Mouse (Mus musculus) heart, embryonic 10.5 days (tissue): ENCODE data around the gene Odf2l. TPM values are rescaled to one million over a fixed set of nuclear protein-coding genes. Genes with fewer than 3 reads are reported as not detected.

Experiments
- DNase-seq: peaks from one replicate; pipeline ENCODE4 v3.0.0-alpha.2; 2017; ENCODE audit warnings: low spot score
- H3K27ac ChIP-seq: fragments of 300-500 bp; sonication (generic); 2 replicates; pipeline ENCODE4 v1.5.1; 2016; ENCODE audit warnings: mild to moderate bottlenecking
- H3K27me3 ChIP-seq: fragments of 300-500 bp; sonication (generic); 2 replicates; pipeline ENCODE4 v1.6.1; 2016; ENCODE audit warnings: mild to moderate bottlenecking; ENCODE audit not compliant: poor library complexity, insufficient read depth, severe bottlenecking
- H3K36me3 ChIP-seq: fragments of 300-500 bp; sonication (generic); 2 replicates; pipeline ENCODE4 v1.6.1; 2016; ENCODE audit warnings: mild to moderate bottlenecking, moderate library complexity
- H3K4me1 ChIP-seq: fragments of 300-500 bp; sonication (generic); 2 replicates; pipeline ENCODE4 v1.6.1; 2016; ENCODE audit warnings: mild to moderate bottlenecking
- H3K4me3 ChIP-seq: fragments of 300-500 bp; sonication (generic); 2 replicates; pipeline ENCODE4 v1.5.1; 2016; ENCODE audit warnings: mild to moderate bottlenecking, moderate library complexity
- H3K9me3 ChIP-seq: fragments of 300-500 bp; sonication (generic); 2 replicates; pipeline ENCODE4 v1.6.1; 2016; ENCODE audit warnings: mild to moderate bottlenecking, moderate library complexity
- WGBS: fragments of 180-500 bp; shearing (Covaris S2); methylation state at CpG from one replicate; pipeline ENCODE4 v1.1.7; 2016; 5-methylcytosine and 5-hydroxymethylcytosine counted together
- polyA plus RNA-seq: library from polyadenylated mRNA; unstranded; fragments of >200 nt; fragmentation: Nextera tagmentation; extraction: Ambion mirVana; gene quantifications from 2 replicates; pipeline ENCODE4 v1.2.1, GENCODE M21; 2016

The Odf2l gene
- polyA plus RNA-seq: 14.1 and 14.7 TPM in 2 replicates

DNA sequence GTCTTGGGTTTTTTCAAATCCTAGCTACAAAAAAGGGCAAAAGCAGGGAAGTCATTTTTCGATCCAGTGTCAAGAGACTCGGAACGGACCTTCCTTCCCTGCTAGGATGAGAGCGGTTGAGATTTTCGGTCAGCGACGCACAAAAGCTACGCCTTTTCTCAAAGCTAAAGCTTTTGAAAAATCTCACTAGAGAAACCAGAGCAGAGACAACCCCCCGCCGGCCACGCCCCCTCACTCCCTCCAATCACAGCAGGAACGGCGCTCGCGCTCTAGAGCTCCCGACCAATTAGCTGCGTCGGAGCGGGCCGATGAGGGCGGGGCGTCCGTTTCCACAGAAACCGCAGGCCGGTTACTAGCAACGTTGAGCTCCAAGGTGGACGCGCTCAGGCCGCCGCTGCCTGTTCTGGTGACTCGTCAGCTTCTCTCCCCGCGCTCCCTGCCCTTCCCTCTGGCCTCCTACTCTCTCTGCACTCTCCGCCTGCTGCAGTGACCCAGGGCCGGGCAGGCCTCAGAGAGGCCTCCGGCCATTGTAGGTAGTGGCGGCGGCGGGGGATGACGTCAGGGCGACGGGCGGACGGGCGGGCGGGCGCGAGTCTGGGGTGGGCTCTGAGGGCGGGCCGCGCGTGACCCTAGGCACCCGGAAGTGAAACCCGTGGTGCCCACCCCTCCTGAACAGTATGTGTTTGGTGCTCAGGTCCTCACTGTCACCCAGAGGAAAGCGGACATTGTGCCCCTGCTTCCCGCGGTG, at the start of gene Odf2l:
Gene Odf2l (plus strand): TSS at position 335 of the 748 bp plus-strand sequence.
- no peaks in the 10 kb centered on the region for H3K36me3 ChIP-seq
- H3K27me3 ChIP-seq: no peaks in the 10 kb centered on the region
- H3K27ac ChIP-seq: peak within 1 kb of the TSS; percentile 99
- under 1% methylated on average over 56 of the region's 57 CpGs for WGBS
- peaks cover 14% of the 10 kb centered on the region for H3K4me1 ChIP-seq
- no peaks in the 10 kb centered on the region for H3K9me3 ChIP-seq
- H3K4me3 ChIP-seq: peak within 1 kb of the TSS; percentile 89
- DNase-seq: peak; percentile 98

DNA sequence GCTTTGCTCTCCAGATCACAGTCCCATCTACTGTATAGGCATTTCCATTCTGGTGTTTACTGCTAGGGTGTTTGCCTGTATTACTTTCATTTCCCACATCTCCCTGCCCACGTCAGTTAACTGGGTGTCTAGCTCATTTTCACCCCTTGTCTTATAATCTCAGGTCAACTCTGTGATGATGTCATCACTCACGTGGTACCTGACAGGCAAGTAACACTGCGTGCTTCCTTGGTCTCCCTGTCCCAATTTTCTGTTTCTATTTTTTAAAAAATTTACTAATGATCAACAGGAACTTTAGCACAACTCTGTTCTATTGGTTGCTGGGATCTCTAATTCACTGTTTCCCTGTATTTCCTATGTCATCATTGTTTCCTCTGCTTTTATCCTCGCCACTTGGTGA, 49.4 kb upstream of the Odf2l start:
- peaks cover 5% of the 10 kb centered on the region; the same call in 1 of the 2 replicates for H3K4me1 ChIP-seq
- no peaks in the 10 kb centered on the region for H3K9me3 ChIP-seq
- no peak for DNase-seq
- H3K27me3 ChIP-seq: no peaks in the 10 kb centered on the region
- H3K36me3 ChIP-seq: no peaks in the 10 kb centered on the region
- H3K4me3 ChIP-seq: no peak overlapping the region
- no peak overlapping the region for H3K27ac ChIP-seq
- 79% methylated on average over 4 of the region's 4 CpGs for WGBS

DNA sequence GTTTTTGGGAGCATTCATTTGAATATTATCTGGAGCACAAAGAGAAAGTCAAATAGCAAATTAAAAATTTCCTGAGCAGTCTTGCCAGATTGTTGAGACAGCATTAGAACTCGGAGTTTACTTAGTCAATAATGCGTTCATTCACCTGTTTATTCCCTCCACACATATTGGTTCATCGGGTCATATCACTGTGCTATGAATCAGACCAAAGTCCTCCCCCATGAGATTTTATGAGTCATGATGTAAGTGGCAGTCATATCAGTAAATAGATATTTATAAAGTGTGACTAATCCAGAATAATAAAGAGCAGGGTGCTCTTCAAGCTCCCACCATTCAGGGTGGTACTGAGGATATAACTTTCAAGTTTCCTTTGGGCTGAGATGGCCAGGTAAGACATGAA, 46.0 kb upstream of the Odf2l start:
- Histone ChIP-seq H3K4me3 (no peak overlapping the region), H3K27ac (no peak overlapping the region), H3K36me3 (no peaks in the 10 kb centered on the region), H3K9me3 (no peaks in the 10 kb centered on the region), H3K4me1 (peaks cover 6% of the 10 kb centered on the region; the same call in 1 of the 2 replicates), H3K27me3 (no peaks in the 10 kb centered on the region)
- WGBS: 85% methylated on average over 3 of the region's 3 CpGs
- no peak for DNase-seq

DNA sequence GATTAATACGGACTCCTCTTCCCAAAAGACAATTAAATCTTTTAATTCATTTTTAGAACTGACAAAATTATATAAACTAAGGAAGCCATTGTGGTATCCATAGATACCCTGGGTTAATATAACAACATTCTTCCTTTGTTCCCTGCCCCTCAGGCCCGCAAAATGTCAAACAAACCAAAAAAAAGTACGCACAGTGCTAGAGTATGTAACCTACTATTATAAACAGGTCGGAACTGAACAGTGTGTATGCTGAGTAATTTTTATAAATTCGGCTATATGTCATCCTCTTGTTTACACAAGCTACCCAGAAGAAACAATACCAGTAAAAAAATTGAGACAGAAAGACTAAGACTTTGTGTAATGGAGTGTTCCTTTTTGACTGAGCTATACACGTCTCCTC, 40.0 kb upstream of the Odf2l start:
- DNase-seq: no peak
- WGBS: 82% methylated on average over 6 of the region's 6 CpGs
- H3K27me3 ChIP-seq: no peaks in the 10 kb centered on the region
- H3K4me3 ChIP-seq: no peak overlapping the region
- H3K9me3 ChIP-seq: no peaks in the 10 kb centered on the region
- no peak overlapping the region for H3K27ac ChIP-seq
- H3K36me3 ChIP-seq: no peaks in the 10 kb centered on the region
- peaks cover 5% of the 10 kb centered on the region; the same call in 1 of the 2 replicates for H3K4me1 ChIP-seq

DNA sequence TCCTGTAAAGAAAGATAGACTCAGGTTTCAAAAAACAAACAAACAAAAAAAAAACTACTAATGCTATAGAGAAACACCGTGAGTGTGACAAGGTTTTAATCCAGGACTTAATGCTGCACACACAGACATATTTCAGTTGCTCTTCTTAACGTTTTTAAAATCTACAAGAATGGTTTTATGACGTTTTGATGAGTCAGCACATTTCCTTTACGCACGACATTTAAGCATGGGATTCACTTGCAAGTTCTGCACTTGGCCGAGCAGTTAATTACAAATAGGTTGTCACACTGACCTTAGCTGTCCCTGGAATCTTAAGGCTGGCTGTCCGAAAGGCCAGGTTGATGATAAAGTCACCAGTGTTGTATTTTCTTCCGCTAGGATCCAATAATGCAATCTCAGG, 37.5 kb upstream of the Odf2l start:
- WGBS: 79% methylated on average over 8 of the region's 8 CpGs
- H3K4me3 ChIP-seq: no peak overlapping the region
- H3K27ac ChIP-seq: no peak overlapping the region
- no peaks in the 10 kb centered on the region for H3K4me1 ChIP-seq
- no peak for DNase-seq
- H3K9me3 ChIP-seq: no peaks in the 10 kb centered on the region
- H3K27me3 ChIP-seq: no peaks in the 10 kb centered on the region
- H3K36me3 ChIP-seq: no peaks in the 10 kb centered on the region

DNA sequence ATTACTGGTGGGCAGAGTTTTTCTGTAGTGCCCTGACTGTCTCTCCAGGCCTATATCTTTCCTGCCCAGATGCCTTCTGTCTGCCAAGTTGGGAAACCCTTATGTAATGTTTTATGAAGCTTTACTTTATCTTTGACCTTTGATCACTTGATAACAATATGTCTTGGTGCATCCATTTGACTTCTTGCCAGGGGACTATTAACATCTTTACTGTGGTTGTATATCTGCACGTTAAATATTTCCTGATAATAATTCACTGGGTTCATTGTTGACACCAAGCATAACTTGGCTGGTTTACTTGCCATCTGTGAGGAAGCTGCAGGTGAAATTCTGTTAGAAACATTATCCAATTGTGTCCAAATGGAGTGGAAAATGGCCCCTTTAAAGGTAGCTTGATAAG, 35.3 kb upstream of the Odf2l start:
- Histone ChIP-seq H3K4me3 (no peak overlapping the region), H3K36me3 (no peaks in the 10 kb centered on the region), H3K4me1 (no peaks in the 10 kb centered on the region), H3K27ac (no peak overlapping the region), H3K27me3 (no peaks in the 10 kb centered on the region), H3K9me3 (no peaks in the 10 kb centered on the region)
- 77% methylated on average over 1 of the region's 1 CpGs for WGBS
- no peak for DNase-seq

DNA sequence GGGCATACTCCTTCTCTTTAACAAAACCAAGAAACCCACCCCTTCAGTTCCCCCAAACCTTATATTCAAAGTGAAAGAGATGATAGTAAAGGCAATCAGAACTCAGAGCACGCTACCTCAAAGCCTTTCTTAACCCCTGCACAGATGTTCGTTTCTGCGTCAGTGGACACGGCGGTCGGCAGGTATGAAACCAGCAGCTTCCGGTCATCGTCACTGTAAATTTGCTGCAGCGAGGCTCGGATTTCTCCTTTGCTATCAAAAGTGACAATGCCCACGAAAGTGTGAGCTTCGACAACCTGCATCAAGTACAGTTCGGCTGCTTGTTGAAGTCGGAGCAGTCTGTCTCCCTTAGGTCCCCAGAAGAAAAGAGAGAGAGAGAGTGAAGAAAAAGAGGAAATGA, 32.2 kb upstream of the Odf2l start:
- H3K36me3 ChIP-seq: no peaks in the 10 kb centered on the region
- WGBS: 91% methylated on average over 14 of the region's 14 CpGs
- no peaks in the 10 kb centered on the region for H3K4me1 ChIP-seq
- DNase-seq: no peak
- H3K9me3 ChIP-seq: no peaks in the 10 kb centered on the region
- no peaks in the 10 kb centered on the region for H3K27me3 ChIP-seq
- H3K27ac ChIP-seq: no peak overlapping the region
- no peak overlapping the region for H3K4me3 ChIP-seq

DNA sequence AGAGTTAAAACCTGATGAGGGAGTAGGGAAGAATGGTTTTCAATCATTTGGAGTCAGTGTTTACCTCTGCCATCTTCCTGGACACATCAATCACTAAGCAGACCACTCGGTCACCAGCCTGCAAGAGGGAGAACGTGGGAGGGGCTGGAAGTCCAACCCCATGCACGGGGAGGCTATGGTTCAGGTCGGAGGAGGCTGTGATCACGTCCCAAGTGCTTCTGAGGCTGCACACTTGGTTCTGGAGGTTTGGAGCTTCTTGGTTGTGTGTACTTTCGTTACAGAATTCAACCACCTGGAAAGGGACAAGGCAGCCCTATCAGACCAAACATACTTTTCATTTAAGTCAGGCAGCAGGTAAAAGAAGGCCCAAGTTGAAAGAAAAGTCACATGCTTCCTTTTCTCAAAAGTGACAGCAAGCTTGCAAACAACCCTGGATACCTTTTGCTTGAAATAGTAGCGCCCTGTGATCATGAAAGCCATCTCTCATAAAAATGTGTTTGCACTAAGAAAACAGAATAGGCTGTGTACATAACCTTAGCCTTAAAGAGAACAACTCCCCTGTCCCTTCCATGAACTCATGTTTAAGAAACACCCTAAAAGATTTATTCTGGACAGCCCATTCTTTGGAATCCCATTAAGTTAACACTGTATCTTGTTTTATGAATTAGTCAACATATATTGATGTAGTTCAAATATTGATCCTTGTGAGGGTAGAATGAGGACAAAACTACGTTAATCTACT, 30.4 kb upstream of the Odf2l start:
- DNase-seq: no peak

DNA sequence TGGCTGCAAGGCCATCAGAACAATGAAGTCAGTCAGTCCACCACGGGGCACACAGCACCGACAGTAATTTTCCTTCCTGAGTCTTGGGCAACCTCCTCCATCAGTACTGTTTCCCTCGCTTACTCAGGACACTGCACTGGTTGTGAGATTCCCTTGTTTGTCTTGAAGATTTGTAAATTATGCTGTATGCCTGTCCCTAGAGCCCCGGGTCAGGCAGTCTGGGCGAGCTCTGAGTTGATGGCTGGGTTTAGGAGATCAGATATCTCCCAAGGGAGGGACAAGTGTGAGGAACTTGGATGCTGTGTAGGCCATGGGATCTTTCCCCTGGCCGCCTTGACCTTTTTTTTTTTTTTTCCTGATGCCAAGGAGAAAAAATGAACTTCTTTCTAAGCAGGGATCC, 19.1 kb upstream of the Odf2l start, which contains the start of gene Clca2:
Gene Clca2 (minus strand): TSS at position 153 of the 400 bp plus-strand sequence.
- no peaks in the 10 kb centered on the region for H3K36me3 ChIP-seq
- peaks cover 8% of the 10 kb centered on the region for H3K4me1 ChIP-seq
- WGBS: 70% methylated on average over 6 of the region's 6 CpGs
- no peaks in the 10 kb centered on the region for H3K9me3 ChIP-seq
- H3K27ac ChIP-seq: no peak within 1 kb of the TSS
- no peaks in the 10 kb centered on the region for H3K27me3 ChIP-seq
- no peak within 1 kb of the TSS for H3K4me3 ChIP-seq
- no peak for DNase-seq

More for the DNA sequence above, 30.4 kb upstream of the Odf2l start:
- WGBS: 71% methylated on average over 8 of the region's 8 CpGs
- no peak overlapping the region for H3K4me3 ChIP-seq
- no peaks in the 10 kb centered on the region for H3K9me3 ChIP-seq
- no peaks in the 10 kb centered on the region for H3K36me3 ChIP-seq
- no peaks in the 10 kb centered on the region for H3K27me3 ChIP-seq
- H3K4me1 ChIP-seq: no peaks in the 10 kb centered on the region
- no peak overlapping the region for H3K27ac ChIP-seq

DNA sequence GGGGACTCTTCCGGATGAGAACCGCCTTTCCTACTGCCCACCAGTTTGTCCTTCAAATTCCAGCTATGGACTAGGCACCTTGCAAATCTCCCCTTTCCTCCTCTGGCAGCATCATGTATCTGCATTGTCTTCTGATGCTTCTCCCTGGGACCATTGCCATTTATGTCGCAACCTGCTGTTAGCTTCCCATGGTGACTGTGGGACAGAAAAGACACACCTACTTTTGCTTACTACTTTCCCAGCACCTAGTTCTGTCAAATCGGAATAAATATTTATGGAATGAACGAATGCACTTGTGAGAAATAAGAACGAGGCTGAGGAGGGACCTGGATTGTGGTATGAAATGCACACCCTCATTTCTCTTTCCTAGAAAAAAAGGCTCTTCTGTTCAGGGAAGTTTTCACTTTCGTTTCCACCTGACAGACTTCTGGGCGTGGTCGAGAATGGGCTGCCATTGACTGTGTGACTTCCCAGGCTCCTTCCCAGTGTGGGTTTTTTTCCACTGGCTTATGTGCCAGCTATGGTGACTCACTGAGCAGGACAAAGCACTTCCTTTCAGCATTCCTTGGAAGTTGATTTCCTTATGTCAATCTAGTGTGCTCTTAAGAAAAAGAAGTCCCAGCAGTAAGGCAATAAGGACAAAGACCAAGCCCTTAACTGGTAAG, 16.4 kb upstream of the Odf2l start:
- DNase-seq: no peak
- no peaks in the 10 kb centered on the region for H3K27me3 ChIP-seq
- peaks cover 10% of the 10 kb centered on the region for H3K4me1 ChIP-seq
- 78% methylated on average over 9 of the region's 9 CpGs for WGBS
- H3K9me3 ChIP-seq: no peaks in the 10 kb centered on the region
- no peak overlapping the region for H3K4me3 ChIP-seq
- H3K27ac ChIP-seq: no peak overlapping the region
- H3K36me3 ChIP-seq: no peaks in the 10 kb centered on the region

DNA sequence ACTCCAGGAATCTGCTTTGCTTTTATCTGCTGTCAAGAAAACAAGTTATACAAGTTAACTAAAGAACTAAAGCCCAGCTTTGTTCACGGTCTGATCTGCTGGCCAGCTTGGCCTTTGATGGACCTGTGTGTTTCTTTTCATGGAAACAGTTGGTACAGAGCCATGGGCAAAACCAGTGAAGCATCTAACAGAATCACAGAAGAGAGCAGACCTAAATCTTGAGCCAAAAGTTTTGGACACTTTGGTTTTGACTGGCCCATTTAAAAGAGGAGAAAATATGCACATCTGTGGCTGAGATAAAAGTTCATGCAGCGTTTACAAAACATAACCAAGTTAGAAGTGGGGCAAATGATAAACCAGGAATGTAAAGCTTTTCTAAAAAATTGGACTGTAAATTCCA, 15.1 kb upstream of the Odf2l start:
- Histone ChIP-seq H3K27me3 (no peaks in the 10 kb centered on the region), H3K36me3 (no peaks in the 10 kb centered on the region), H3K4me3 (no peak overlapping the region), H3K9me3 (0 out of 2 replicates have a peak, but pooled peaks cover under 1% of the 10 kb centered on the region), H3K4me1 (peaks cover 10% of the 10 kb centered on the region), H3K27ac (no peak overlapping the region)
- 65% methylated on average over 2 of the region's 2 CpGs for WGBS
- no peak for DNase-seq

DNA sequence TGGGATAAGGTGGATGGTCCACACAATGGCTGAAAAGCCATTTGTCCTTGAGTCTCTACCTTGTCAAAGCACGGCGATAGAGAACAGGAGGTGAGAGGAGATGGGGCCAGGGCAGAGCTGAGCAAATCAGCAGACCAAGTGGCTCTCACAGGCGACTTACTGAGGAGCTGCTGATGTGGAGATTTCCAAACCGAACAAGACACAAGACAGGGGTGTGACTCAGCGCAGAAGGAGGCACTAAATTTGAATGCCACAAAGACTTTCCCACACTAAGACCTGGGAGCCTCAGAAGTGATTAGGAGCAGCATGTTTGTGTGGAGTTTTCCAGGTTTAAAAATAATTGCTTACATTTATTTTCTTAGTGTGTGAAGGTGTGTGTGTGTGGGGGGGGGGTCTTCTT, 14.6 kb upstream of the Odf2l start:
- H3K36me3 ChIP-seq: no peaks in the 10 kb centered on the region
- no peak for DNase-seq
- H3K4me1 ChIP-seq: peaks cover 10% of the 10 kb centered on the region
- H3K27me3 ChIP-seq: no peaks in the 10 kb centered on the region
- H3K27ac ChIP-seq: peak overlapping the region; percentile 52; the same call in 1 of the 2 replicates
- H3K9me3 ChIP-seq: 0 out of 2 replicates have a peak, but pooled peaks cover 4% of the 10 kb centered on the region
- no peak overlapping the region for H3K4me3 ChIP-seq
- 16% methylated on average over 5 of the region's 5 CpGs for WGBS
